Mouse (Mus musculus) embryonic facial prominence, embryonic 11.5 days (tissue): Measurements from ENCODE around the gene Il21. TPM values are rescaled to one million over a fixed set of nuclear protein-coding genes. Genes with fewer than 3 reads are reported as not detected.
A peak's percentile ranks its signal among the peaks of the same experiment; 100 is the strongest.

Source experiments
- ATAC-seq: fragments of 200-750 bp; cut with Nextera tagmentation; replicated peaks from 2 replicates; pipeline ENCODE4 v1.8.0; 2017; ENCODE audit warnings: low read depth; ENCODE audit not compliant: insufficient number of reproducible peaks, low FRiP score, low TSS enrichment
- DNase-seq: peaks from one replicate; pipeline ENCODE4 v3.0.0-alpha.2; 2015; ENCODE audit warnings: low spot score
- H3K27ac ChIP-seq: fragments of 300-500 bp; sonication (generic); replicated peaks from 2 replicates; pipeline ENCODE4 v1.5.1; 2014; ENCODE audit warnings: mild to moderate bottlenecking, low read depth, low read length, control low read depth
- H3K27me3 ChIP-seq: fragments of 300-500 bp; sonication (generic); 2 replicates; pipeline ENCODE4 v1.6.1; 2014; ENCODE audit warnings: mild to moderate bottlenecking, low read length, moderate library complexity, mixed read lengths; ENCODE audit not compliant: control insufficient read depth, insufficient read depth
- H3K36me3 ChIP-seq: fragments of 300-500 bp; sonication (generic); replicated peaks from 2 replicates; pipeline ENCODE4 v1.6.1; 2014; ENCODE audit warnings: low read depth, mild to moderate bottlenecking, low read length, moderate library complexity, mixed read lengths; ENCODE audit not compliant: control insufficient read depth, insufficient read depth
- H3K4me1 ChIP-seq: fragments of 300-500 bp; sonication (generic); 2 replicates; pipeline ENCODE4 v1.6.1; 2014; ENCODE audit warnings: low read length, mixed read lengths; ENCODE audit not compliant: control insufficient read depth, insufficient read depth
- H3K4me2 ChIP-seq: fragments of 300-500 bp; sonication (generic); 2 replicates; pipeline ENCODE4 v1.6.1; 2014; ENCODE audit warnings: low read depth, mild to moderate bottlenecking, control low read depth, low read length, moderate library complexity
- H3K4me3 ChIP-seq: fragments of 300-500 bp; sonication (generic); 2 replicates; pipeline ENCODE4 v1.5.1; 2014; ENCODE audit warnings: low read depth, low read length, control low read depth
- H3K9ac ChIP-seq: fragments of 300-500 bp; sonication (generic); replicated peaks from 2 replicates; pipeline ENCODE4 v1.6.1; 2014; ENCODE audit warnings: mild to moderate bottlenecking, control low read depth, low read length
- H3K9me3 ChIP-seq: fragments of 300-500 bp; sonication (generic); replicated peaks from 2 replicates; pipeline ENCODE4 v1.6.1; 2016; ENCODE audit warnings: mild to moderate bottlenecking, low read length, inconsistent platforms, mixed read lengths; ENCODE audit not compliant: control insufficient read depth
- WGBS: fragments of 180-500 bp; shearing (Covaris S2); extraction: QIAGEN DNeasy Blood & Tissue Kit; methylation state at CpG from one replicate; pipeline ENCODE4 v1.1.7; 2014; 5-methylcytosine and 5-hydroxymethylcytosine counted together
- polyA plus RNA-seq: library from polyadenylated mRNA; unstranded; fragments of >200 nt; fragmentation: Nextera tagmentation; extraction: Ambion mirVana; gene quantifications from 2 replicates; pipeline ENCODE4 v1.2.1, GENCODE M21; 2014

Gene Il21
- polyA plus RNA-seq, 1 experiment from 2014 or later = not detected

GRCm38 (mm10) chr3:37182415-37183269 lies 49.8 kb downstream of the Il21 start:
- 48% methylated on average over 16 of the region's 16 CpGs for WGBS
- no peak overlapping the region for H3K4me2 ChIP-seq
- H3K9me3 ChIP-seq = no peaks in the 10 kb centered on the region
- ATAC-seq = no peak
- no peaks in the 10 kb centered on the region for H3K4me1 ChIP-seq
- H3K9ac ChIP-seq = no peak overlapping the region
- H3K27me3 ChIP-seq = no peaks in the 10 kb centered on the region
- no peak overlapping the region for H3K4me3 ChIP-seq
- H3K36me3 ChIP-seq = no peaks in the 10 kb centered on the region
- no peak for DNase-seq
- no peak overlapping the region for H3K27ac ChIP-seq

- no peaks in the 10 kb centered on the region for H3K9me3 ChIP-seq
- no peak overlapping the region for H3K27ac ChIP-seq
- DNase-seq = peak; percentile 21
- WGBS = 14% methylated on average over 2 of the region's 2 CpGs
- ATAC-seq = no peak
- H3K9ac ChIP-seq = no peak overlapping the region
- no peaks in the 10 kb centered on the region for H3K36me3 ChIP-seq
- no peak overlapping the region for H3K4me3 ChIP-seq
- no peaks in the 10 kb centered on the region for H3K27me3 ChIP-seq
- no peaks in the 10 kb centered on the region for H3K4me1 ChIP-seq
- H3K4me2 ChIP-seq = no peak overlapping the region
Measured at GRCm38 (mm10) chr3:37181041-37181440, 51.4 kb downstream of the Il21 start.

GRCm38 (mm10) chr3:37180039-37180743 lies 52.2 kb downstream of the Il21 start:
- no peak for ATAC-seq
- 83% methylated on average over 12 of the region's 12 CpGs for WGBS

GRCm38 (mm10) chr3:37179472-37179871 lies 53.0 kb downstream of the Il21 start:
- no peaks in the 10 kb centered on the region for H3K36me3 ChIP-seq
- H3K4me3 ChIP-seq = no peak overlapping the region

More at GRCm38 (mm10) chr3:37180039-37180743, 52.2 kb downstream of the Il21 start:
- Histone ChIP-seq H3K27ac (no peak overlapping the region), H3K27me3 (no peaks in the 10 kb centered on the region), H3K36me3 (no peaks in the 10 kb centered on the region), H3K4me3 (no peak overlapping the region), H3K9me3 (no peaks in the 10 kb centered on the region), H3K4me1 (no peaks in the 10 kb centered on the region), H3K4me2 (no peak overlapping the region), H3K9ac (no peak overlapping the region)
- peak; percentile 27 for DNase-seq

GRCm38 (mm10) chr3:37174711-37175572 lies 57.5 kb downstream of the Il21 start:
- no peak for ATAC-seq
- no peak for DNase-seq
- H3K4me2 ChIP-seq = no peak overlapping the region
- whole genome bisulfite sequencing = 77% methylated on average over 10 of the region's 10 CpGs
- no peaks in the 10 kb centered on the region for H3K9me3 ChIP-seq
- H3K27ac ChIP-seq = no peak overlapping the region
- H3K4me3 ChIP-seq = no peak overlapping the region
- H3K36me3 ChIP-seq = no peaks in the 10 kb centered on the region
- no peaks in the 10 kb centered on the region for H3K4me1 ChIP-seq
- no peaks in the 10 kb centered on the region for H3K27me3 ChIP-seq
- no peak overlapping the region for H3K9ac ChIP-seq

More at GRCm38 (mm10) chr3:37179472-37179871, 53.0 kb downstream of the Il21 start:
- DNase-seq = no peak
- no peak overlapping the region for H3K9ac ChIP-seq
- no peak overlapping the region for H3K4me2 ChIP-seq
- no peak overlapping the region for H3K27ac ChIP-seq
- no peak for ATAC-seq
- H3K9me3 ChIP-seq = no peaks in the 10 kb centered on the region
- no peaks in the 10 kb centered on the region for H3K4me1 ChIP-seq
- WGBS = 90% methylated on average over 9 of the region's 9 CpGs
- no peaks in the 10 kb centered on the region for H3K27me3 ChIP-seq

- 81% methylated on average over 8 of the region's 8 CpGs for WGBS
- H3K9me3 ChIP-seq = no peaks in the 10 kb centered on the region
- no peak overlapping the region for H3K4me2 ChIP-seq
- DNase-seq = no peak
- no peak for ATAC-seq
- H3K9ac ChIP-seq = no peak overlapping the region
- H3K4me3 ChIP-seq = no peak overlapping the region
- H3K27ac ChIP-seq = no peak overlapping the region
- H3K27me3 ChIP-seq = no peaks in the 10 kb centered on the region
- no peaks in the 10 kb centered on the region for H3K4me1 ChIP-seq
- H3K36me3 ChIP-seq = no peaks in the 10 kb centered on the region
Measured at GRCm38 (mm10) chr3:37173285-37173684, 59.2 kb downstream of the Il21 start.
